Mouse (Mus musculus) cerebellum, postnatal 14 days (tissue): ENCODE measurements around the gene Dnajc24.

ENCODE experiments used
- DNase-seq, 2 experiments: peaks; one replicate each; pipeline ENCODE4 v3.0.0; 2021; ENCODE audit warnings: mixed read lengths in 2 of 2

The Dnajc24 gene

DNA sequence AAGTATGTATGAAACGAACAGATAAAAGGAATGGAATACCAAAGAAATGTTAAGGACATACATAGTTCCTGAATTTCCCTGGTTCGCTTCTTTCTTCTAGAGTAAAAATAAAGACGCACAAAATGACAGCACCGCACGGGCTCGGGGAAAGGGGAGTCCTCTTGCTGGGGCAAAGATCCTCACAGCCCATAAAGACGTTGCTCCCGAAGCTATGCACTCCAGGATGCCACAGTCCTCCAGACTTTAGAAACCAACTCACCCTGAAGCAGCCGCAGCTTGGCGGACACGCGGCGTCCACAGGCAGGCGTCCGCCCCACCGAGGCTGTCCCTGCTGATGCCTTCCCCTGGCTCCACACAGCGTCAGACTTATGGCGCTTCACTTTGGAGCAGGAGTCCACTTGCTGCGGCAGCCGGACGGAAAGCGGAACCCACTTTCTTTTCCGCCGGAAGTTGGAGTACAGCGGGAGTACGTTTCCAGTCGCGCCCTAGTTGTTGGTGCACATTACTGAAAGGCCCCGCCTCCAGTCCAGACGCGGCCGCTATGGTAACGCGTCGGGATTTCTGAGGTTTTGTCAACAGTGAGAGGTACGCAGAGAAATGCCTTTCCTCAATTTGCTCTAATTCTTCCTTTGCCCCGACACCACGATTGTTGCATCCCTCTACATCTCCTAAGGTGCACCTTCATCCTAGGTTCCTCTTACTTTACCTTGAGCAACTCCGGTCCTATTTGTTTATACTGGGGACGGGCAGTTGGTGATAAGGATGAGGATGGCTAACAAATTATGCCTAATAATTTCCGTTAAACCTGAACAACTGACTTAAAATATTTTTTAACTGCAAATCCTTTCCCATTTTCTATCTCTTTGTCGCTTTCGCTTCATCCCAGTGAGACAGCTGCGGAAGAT is at the start of gene Dnajc24:
Gene Dnajc24, minus strand, starts transcription at position 715 of the 905 bp plus-strand sequence.
- peak; percentile 93 for DNase-seq

GRCm38 (mm10) chr2:106046686-106047085 is 43.3 kb upstream of the Dnajc24 start:
- no peak for DNase-seq

DNA sequence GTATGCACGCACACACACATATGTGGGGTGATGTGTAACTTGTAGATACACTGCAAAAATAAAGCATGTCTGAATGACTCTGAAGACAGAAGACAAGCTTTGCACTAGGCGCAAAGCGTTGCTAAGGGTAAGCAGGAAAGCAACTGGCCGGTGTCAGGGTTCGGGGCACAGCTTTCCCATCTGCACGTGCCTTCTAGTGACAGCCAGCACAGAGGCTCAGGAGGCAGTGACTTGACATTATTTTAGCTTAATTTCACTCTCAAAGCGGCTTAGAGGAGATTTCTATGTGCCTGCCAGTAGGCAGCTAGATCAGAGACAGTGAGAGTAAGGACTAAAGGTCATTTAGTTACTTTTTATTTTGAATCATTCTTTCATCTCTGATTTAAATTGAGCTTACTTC is 39.1 kb upstream of the Dnajc24 start:
- no peak for DNase-seq

DNA sequence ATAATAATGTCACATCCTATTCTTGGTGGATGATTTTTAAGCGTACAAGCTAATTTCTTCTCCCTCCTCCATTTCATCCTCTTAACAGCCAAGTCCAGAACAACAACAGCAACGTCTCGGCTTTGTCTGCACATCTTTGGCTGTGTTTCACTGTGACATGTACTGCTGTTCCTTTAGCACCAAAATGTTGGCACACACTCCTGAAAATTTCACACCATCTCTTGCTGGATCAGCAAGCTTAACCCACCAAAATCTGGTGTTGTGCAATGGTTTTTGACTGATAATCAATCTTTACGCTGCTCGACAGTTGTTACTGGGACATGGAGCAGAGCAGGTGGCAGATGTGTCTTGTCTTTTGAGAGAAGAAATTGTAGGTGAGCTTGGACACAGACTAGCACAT is 38.6 kb upstream of the Dnajc24 start:
- DNase-seq = no peak

- DNase-seq = peak in 1 of 2 experiments; percentile 24
Observed at GRCm38 (mm10) chr2:106038286-106038685, 34.9 kb upstream of the Dnajc24 start.

- DNase-seq = no peak
Observed at GRCm38 (mm10) chr2:106024895-106025294, 21.5 kb upstream of the Dnajc24 start.

- no peak for DNase-seq
Observed at GRCm38 (mm10) chr2:106008415-106008814, 5.1 kb upstream of the Dnajc24 start.

DNA sequence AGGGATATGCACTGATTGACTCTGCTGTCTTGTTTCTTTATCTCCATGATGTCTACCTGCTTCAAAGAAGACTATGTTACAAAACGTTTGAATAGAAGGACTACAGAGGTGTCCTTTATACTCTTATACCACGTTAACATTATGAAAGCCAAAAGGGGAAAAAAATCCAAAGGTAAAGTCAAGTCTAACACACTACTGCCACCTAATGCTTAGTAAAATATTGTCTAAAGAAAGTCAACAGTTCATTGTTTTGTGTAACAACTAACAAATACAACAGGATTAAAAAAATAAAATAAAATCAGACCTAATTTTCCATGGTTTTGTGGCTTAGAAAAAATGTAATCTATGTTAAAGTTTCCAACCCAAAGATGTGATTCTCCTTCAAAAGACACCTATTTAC is 15.3 kb downstream of the Dnajc24 start:
- no peak for DNase-seq

- no peak for DNase-seq
Observed at GRCm38 (mm10) chr2:105987131-105987530, 16.2 kb downstream of the Dnajc24 start.

DNA sequence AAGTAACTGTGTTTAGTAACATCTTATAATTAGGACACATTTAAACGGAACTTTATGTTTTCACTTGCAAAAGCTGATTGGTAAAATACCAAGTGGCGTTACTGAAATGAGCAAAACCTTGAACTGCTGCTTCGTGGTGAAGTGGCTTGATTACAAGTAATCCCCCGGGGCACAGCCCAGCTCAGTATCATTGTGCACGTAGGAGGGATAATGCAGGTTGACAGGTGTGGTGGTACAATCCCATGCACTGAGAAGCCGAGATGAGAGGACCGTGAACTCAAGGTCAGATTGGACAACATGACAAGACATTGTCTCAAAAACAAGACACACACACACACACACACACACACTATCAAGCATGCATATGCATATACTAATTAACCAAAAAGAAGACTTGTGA is 18.1 kb downstream of the Dnajc24 start:
- DNase-seq = no peak

DNA sequence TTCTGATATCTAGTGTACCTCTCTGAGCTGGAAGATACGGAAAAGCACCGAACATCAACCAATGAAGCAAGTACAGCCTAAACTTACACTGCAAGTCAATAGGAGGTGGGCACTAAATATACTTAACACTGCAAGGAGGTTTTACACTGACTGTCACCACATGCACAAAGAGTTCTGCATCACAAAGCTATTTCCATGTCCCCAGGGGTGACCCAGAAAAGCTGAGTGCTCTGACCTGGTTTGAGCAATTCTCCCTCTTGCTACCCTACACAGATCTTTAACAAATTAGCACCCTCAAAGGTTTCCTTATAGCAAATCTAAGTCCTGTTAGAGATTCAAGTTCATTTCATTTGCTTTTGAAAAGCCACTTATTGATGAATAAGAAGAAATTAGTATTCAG is 25.3 kb downstream of the Dnajc24 start:
- DNase-seq = no peak

GRCm38 (mm10) chr2:105973941-105974340 is 29.4 kb downstream of the Dnajc24 start:
- DNase-seq = no peak

- no peak for DNase-seq
Observed at GRCm38 (mm10) chr2:105963447-105963846, 39.9 kb downstream of the Dnajc24 start.

- no peak for DNase-seq
Observed at GRCm38 (mm10) chr2:105953862-105954261, 49.5 kb downstream of the Dnajc24 start.

GRCm38 (mm10) chr2:105951350-105951940 is 51.9 kb downstream of the Dnajc24 start:
- no peak for DNase-seq

GRCm38 (mm10) chr2:105950131-105950530 is 53.2 kb downstream of the Dnajc24 start:
- DNase-seq = no peak

DNA sequence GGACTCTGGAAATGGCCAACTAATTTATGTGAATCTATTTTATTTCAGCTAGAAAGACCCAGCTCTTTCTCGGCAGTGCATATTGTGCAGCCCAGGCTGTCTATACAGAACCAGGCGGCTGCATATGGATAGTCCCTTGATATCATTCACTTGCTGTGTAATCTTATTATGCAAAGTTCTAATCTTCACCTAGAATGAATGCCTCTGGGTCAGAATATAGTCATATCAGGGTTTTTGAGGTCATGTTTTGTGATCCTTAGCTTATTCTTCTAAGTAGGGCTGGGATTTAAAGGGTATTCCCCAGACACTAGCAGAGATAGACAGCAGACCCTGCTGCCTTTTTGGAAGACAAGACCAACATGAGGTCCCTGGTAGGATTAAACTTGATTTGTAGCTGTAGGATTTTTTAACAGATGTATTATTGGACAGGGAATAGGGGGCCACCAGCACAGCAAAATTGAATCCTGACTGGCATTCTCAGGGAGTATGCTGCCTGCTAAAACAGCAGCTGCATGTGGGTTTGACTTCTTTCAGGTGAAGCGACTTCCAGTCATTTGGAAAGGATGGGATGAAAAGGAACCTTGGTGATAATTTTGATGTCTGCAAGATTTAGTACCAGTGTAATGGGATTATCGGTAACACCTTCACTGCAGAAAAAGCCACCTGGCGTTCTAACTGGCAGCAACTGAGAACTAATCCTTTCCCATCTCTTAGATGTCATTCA is 85.6 kb downstream of the Dnajc24 start:
- DNase-seq = no peak
